Mouse (Mus musculus) bone marrow macrophage, adult 2 months (primary cell): Measurements from ENCODE around the gene Vmn1r119. TPM values are rescaled to one million over a fixed set of nuclear protein-coding genes. Genes with fewer than 3 reads are reported as not detected.
"Not testable (repeated sequence)": the region's sequence is repeated elsewhere in the genome, so short reads cannot be mapped to it uniquely, and the experiment has no call there.

Source experiments
- H3K27ac ChIP-seq: 2 replicates; pipeline ENCODE4 v1.5.1; 2012; ENCODE audit warnings: low read depth, low read length; ENCODE audit not compliant: insufficient read depth
- H3K4me1 ChIP-seq: 2 replicates; pipeline ENCODE4 v1.6.1; 2012; ENCODE audit warnings: low read length; ENCODE audit not compliant: control insufficient read depth, insufficient read depth
- H3K4me3 ChIP-seq: 2 replicates; pipeline ENCODE4 v1.5.1; 2012; ENCODE audit warnings: mild to moderate bottlenecking, low read length, moderate library complexity; ENCODE audit not compliant: insufficient read depth
- polyA plus RNA-seq: library from polyadenylated mRNA; stranded (reverse); fragments of >200 nt; gene quantifications from 2 replicates; pipeline ENCODE4 v1.2.4, GENCODE M21; 2012; ENCODE audit not compliant: missing spikeins, insufficient read depth, insufficient read length

The Vmn1r119 gene
- polyA plus RNA-seq, result not detected in 2 replicates

GRCm38 (mm10) chr7:21012355-21012754, at the start of gene Vmn1r119:
Vmn1r119 (minus strand) TSS chr7:21012455.
- H3K4me3 ChIP-seq, H3K4me1 ChIP-seq, H3K27ac ChIP-seq: not testable (repeated sequence)

GRCm38 (mm10) chr7:21053684-21054083, 41.4 kb upstream of the Vmn1r119 start, which contains the start of gene Vmn1r120:
Vmn1r120 (minus strand) TSS chr7:21053784.
- not testable (repeated sequence) for H3K4me3 ChIP-seq, H3K4me1 ChIP-seq, H3K27ac ChIP-seq

Other genes starting within 250 kb of the Vmn1r119 start
- gene Vmn1r112, start 241.3 kb downstream of the Vmn1r119 start, polyA plus RNA-seq, result not detected in 2 replicates
- gene Vmn1r113, start 225.2 kb downstream of the Vmn1r119 start, polyA plus RNA-seq, result not detected in 2 replicates
- not detected in 2 replicates for gene Vmn1r114, start 200.3 kb downstream of the Vmn1r119 start, polyA plus RNA-seq
- not detected in 2 replicates for gene Vmn1r115, start 167.5 kb downstream of the Vmn1r119 start, polyA plus RNA-seq
- not detected in 2 replicates for gene Vmn1r116, start 140.2 kb downstream of the Vmn1r119 start, polyA plus RNA-seq
- gene Vmn1r117, start 128.3 kb downstream of the Vmn1r119 start, polyA plus RNA-seq, result not detected in 2 replicates
- gene Vmn1r118, start 100.1 kb downstream of the Vmn1r119 start, polyA plus RNA-seq, result not detected in 2 replicates
- not detected in 2 replicates for gene Vmn1r120, start 41.3 kb upstream of the Vmn1r119 start, polyA plus RNA-seq
- not detected in 2 replicates for gene Vmn1r121, start 86.1 kb upstream of the Vmn1r119 start, polyA plus RNA-seq
- gene Vmn1r122, start 121.7 kb upstream of the Vmn1r119 start, polyA plus RNA-seq, result not detected in 2 replicates
- not detected in 2 replicates for gene Vmn1r123, start 149.7 kb upstream of the Vmn1r119 start, polyA plus RNA-seq
- not detected in 2 replicates for gene Gm5157, start 178.0 kb upstream of the Vmn1r119 start, polyA plus RNA-seq
- gene Vmn1r124, start 248.2 kb upstream of the Vmn1r119 start, polyA plus RNA-seq, result not detected in 2 replicates